Comparison of ENCODE assay signal across 10 mouse cellular contexts in genomic region chr5:93043688-93044583, GRCm38 (mm10). TPM values are rescaled to one million over a fixed set of nuclear protein-coding genes. Genes with fewer than 3 reads are reported as not detected.
A peak's percentile ranks its signal among the peaks of the same experiment; 100 is the strongest.
DNase-seq lines count a peak whose midpoint lies in the region; ATAC-seq and TF ChIP-seq lines count a peak whose summit lies in the region.
"Had no signal": no experiment of that assay in that cellular context is flagged by ENCODE, and none has a peak within 500 bp of the region (broad histone marks: within the 10 kb centered on the region; RNA-seq: fewer than 3 reads in every experiment).

No protein-coding gene starts in this region.

- 0 out of 2 replicates have a peak, but pooled peaks have one; percentile 20 for ATAC-seq in limb, embryonic 14.5 days (ENCODE audit: low FRiP score, low read depth)

- peak overlapping the region; percentile 71 for H3K4me3 ChIP-seq in heart, embryonic 10.5 days
- peak overlapping the region; percentile 61 for H3K4me3 ChIP-seq in hindbrain, embryonic 10.5 days
- peak overlapping the region; percentile 49 for H3K4me3 ChIP-seq in limb, embryonic 14.5 days (replicated peaks; ENCODE audit: low read length)
- peak overlapping the region; percentile 45 for H3K4me3 ChIP-seq in olfactory bulb, adult 2 months (ENCODE audit: insufficient read depth, low read depth, low read length)

- intact Hi-C loops in heart, postnatal 10 days (cut with DNase I) = no loop called here

- peaks cover 74% of the 10 kb centered on the region for H3K27me3 ChIP-seq in heart, embryonic 10.5 days (ENCODE audit: insufficient read depth, poor library complexity, severe bottlenecking)
- H3K27me3 ChIP-seq in hindbrain, embryonic 10.5 days (ENCODE audit: insufficient read depth, poor library complexity, severe bottlenecking) = peaks cover 91% of the 10 kb centered on the region
- H3K27me3 ChIP-seq in limb, embryonic 14.5 days (ENCODE audit: control insufficient read depth, insufficient read depth, low read length) = peaks cover 64% of the 10 kb centered on the region
- H3K27me3 ChIP-seq: CH12.LX had no signal

- WGBS in heart, embryonic 10.5 days = 4% methylated on average over 69 of the region's 69 CpGs
- WGBS in hindbrain, embryonic 10.5 days = 3% methylated on average over 69 of the region's 69 CpGs
- 3% methylated on average over 57 of the region's 69 CpGs for WGBS in limb, embryonic 14.5 days
- 4% methylated on average over 69 of the region's 69 CpGs for WGBS in olfactory bulb, adult 2 months

- no peaks in the 10 kb centered on the region for H3K9me3 ChIP-seq in heart, embryonic 10.5 days
- no peaks in the 10 kb centered on the region for H3K9me3 ChIP-seq in hindbrain, embryonic 10.5 days
- H3K9me3 ChIP-seq in limb, embryonic 14.5 days (ENCODE audit: control insufficient read depth, low read length) = no peaks in the 10 kb centered on the region

- peak overlapping the region; percentile 56 for H3K27ac ChIP-seq in heart, embryonic 10.5 days
- peak overlapping the region; percentile 66 for H3K27ac ChIP-seq in hindbrain, embryonic 10.5 days
- no peak overlapping the region for H3K27ac ChIP-seq in limb, embryonic 14.5 days (replicated peaks; ENCODE audit: low read depth, low read length)
- H3K27ac ChIP-seq in olfactory bulb, adult 2 months (ENCODE audit: insufficient read depth, low read depth, low read length) = no peak overlapping the region

- TF ChIP-seq CTCF in olfactory bulb, adult 2 months (IDR thresholded peaks at IDR 0.05; ENCODE audit: insufficient read depth, low read depth, low read length) = no peak

- peak; percentile 75 for DNase-seq in heart, embryonic 10.5 days (ENCODE audit: low spot score)
- DNase-seq in heart, postnatal 10 days = no peak
- peak; percentile 56 for DNase-seq in cerebellum, adult 8-10 months
- peak; percentile 39 for DNase-seq in hindbrain, embryonic 10.5 days (ENCODE audit: low spot score)
- no peak for DNase-seq in limb, embryonic 14.5 days (ENCODE audit: low spot score)
- DNase-seq in c-Kit-positive CD71-positive TER-119-positive erythroid progenitor cells, embryonic 14.5 days (ENCODE audit: low spot score) = no peak
- DNase-seq in ovary, postnatal 14 days (ENCODE audit: low spot score) = no peak

- H3K4me2 ChIP-seq in limb, embryonic 14.5 days (replicated peaks; ENCODE audit: low read depth, low read length, severe bottlenecking) = peak overlapping the region; percentile 97

- peak overlapping the region; percentile 41; the same call in 1 of the 2 replicates for H3K9ac ChIP-seq in limb, embryonic 14.5 days (ENCODE audit: low read depth, low read length, severe bottlenecking)

- peaks cover 45% of the 10 kb centered on the region for H3K4me1 ChIP-seq in heart, embryonic 10.5 days
- peaks cover 32% of the 10 kb centered on the region for H3K4me1 ChIP-seq in hindbrain, embryonic 10.5 days (replicated peaks)
- peaks cover 17% of the 10 kb centered on the region for H3K4me1 ChIP-seq in limb, embryonic 14.5 days (ENCODE audit: control insufficient read depth, insufficient read depth, low read length)
- H3K4me1 ChIP-seq in olfactory bulb, adult 2 months (ENCODE audit: control insufficient read depth, insufficient read depth, low read length) = peaks cover 19% of the 10 kb centered on the region

- no peaks in the 10 kb centered on the region for H3K36me3 ChIP-seq in heart, embryonic 10.5 days
- H3K36me3 ChIP-seq in hindbrain, embryonic 10.5 days = no peaks in the 10 kb centered on the region
- H3K36me3 ChIP-seq in limb, embryonic 14.5 days (ENCODE audit: control insufficient read depth, insufficient read depth, low read length) = no peaks in the 10 kb centered on the region

- no peak for TF ChIP-seq POLR2A in limb, embryonic 14.5 days (IDR thresholded peaks at IDR 0.05; ENCODE audit: borderline replicate concordance, extremely low read depth, insufficient read depth, insufficient read length)
- TF ChIP-seq POLR2A in olfactory bulb, adult 2 months (IDR thresholded peaks at IDR 0.05; ENCODE audit: insufficient read depth, low read depth, low read length) = no peak

RNA-seq across cellular contexts. Expression of gene Sowahb, which starts 0.9 kb away (rescaled TPM):
- 0.73 and 1.2 TPM in 2 replicates for polyA plus RNA-seq in heart, embryonic 10.5 days (2016; fragmentation: Nextera tagmentation; extraction: Ambion mirVana)
- total RNA-seq in heart, postnatal 10 days (2021) = under 1 TPM in 1 of 2 experiments, not detected in 1; 0.07 TPM
- 0.47 and 0.86 TPM in 2 replicates for polyA plus RNA-seq in hindbrain, embryonic 10.5 days (2016; fragmentation: Nextera tagmentation; extraction: Ambion mirVana)
- 0.24 and 0.34 TPM in 2 replicates for polyA plus RNA-seq in limb, embryonic 14.5 days (2012; rRNA removed)
- polyA plus RNA-seq in limb, embryonic 14.5 days (2014; fragmentation: Nextera tagmentation; extraction: Ambion mirVana) = 0.68 and 0.73 TPM in 2 replicates
- polyA plus RNA-seq in olfactory bulb, adult 2 months (2012; ENCODE audit: insufficient read depth, insufficient read length, low replicate concordance, missing spikeins) = not detected in 2 replicates
- total RNA-seq: CH12.LX had no signal
- polyA plus RNA-seq: testis, adult 2 months had no signal

RNA-seq across cellular contexts. Expression of gene Sept11, which starts 49.3 kb away (rescaled TPM):
- polyA plus RNA-seq in heart, embryonic 10.5 days (2016; fragmentation: Nextera tagmentation; extraction: Ambion mirVana) = 129 and 153 TPM in 2 replicates
- 10 to 100 TPM; 82.1 to 91.4 TPM for total RNA-seq in heart, postnatal 10 days (2021)
- polyA plus RNA-seq in hindbrain, embryonic 10.5 days (2016; fragmentation: Nextera tagmentation; extraction: Ambion mirVana) = 237 and 263 TPM in 2 replicates
- polyA plus RNA-seq in limb, embryonic 14.5 days (2012; rRNA removed) = 141 and 149 TPM in 2 replicates
- polyA plus RNA-seq in limb, embryonic 14.5 days (2014; fragmentation: Nextera tagmentation; extraction: Ambion mirVana) = 197 and 206 TPM in 2 replicates
- polyA plus RNA-seq in olfactory bulb, adult 2 months (2012; ENCODE audit: insufficient read depth, insufficient read length, low replicate concordance, missing spikeins) = 171 TPM in 1 of 2 replicates, not detected in the other

Comparison
In these comparisons a context has a peak if more than half of its experiments do, and no peak if none do; other contexts are left out.
1. DNase-seq: peak in heart, embryonic 10.5 days (single experiment), cerebellum, adult 8-10 months (single experiment) and hindbrain, embryonic 10.5 days (single experiment); none in heart, postnatal 10 days (0 of 2), limb, embryonic 14.5 days (single experiment), c-Kit-positive CD71-positive TER-119-positive erythroid progenitor cells, embryonic 14.5 days (single experiment) and ovary, postnatal 14 days (single experiment).
2. H3K27ac ChIP-seq: peak in heart, embryonic 10.5 days (single experiment) and hindbrain, embryonic 10.5 days (single experiment); none in limb, embryonic 14.5 days (single experiment) and olfactory bulb, adult 2 months (single experiment).
3. Peak in every context shown above with its lines, with median percentiles within 50 percentile points of each other: H3K4me3 ChIP-seq.